Mouse (Mus musculus): Measurements from ENCODE around the gene Gabrr2. TPM values are rescaled to one million over a fixed set of nuclear protein-coding genes. Genes with fewer than 3 reads are reported as not detected.

Gabrr2 gene
- polyA plus RNA-seq (2012; fragmentation: generic; extraction: Trizol): 0.48 TPM

- H3K79me2 ChIP-seq (ENCODE audit: control insufficient read depth, insufficient read depth): no peaks in the 10 kb centered on the region
- TF ChIP-seq TCF3 (IDR thresholded peaks at IDR 0.05; ENCODE audit: insufficient read length, low read depth): no peak
- TF ChIP-seq MYOG (IDR thresholded peaks at IDR 0.05; ENCODE audit: control insufficient read depth in 1 of 3, insufficient read depth in 1 of 3, insufficient read length in 2 of 3, low read depth in 2 of 3): no peak
- no peak for TF ChIP-seq MYOD1 (IDR thresholded peaks at IDR 0.05; ENCODE audit: control insufficient read depth in 1 of 3, insufficient read length in 2 of 3, low read depth in 2 of 3)
- no peak for TF ChIP-seq TCF12 (IDR thresholded peaks at IDR 0.05; ENCODE audit: insufficient read depth, poor library complexity, severe bottlenecking)
- TF ChIP-seq CEBPB (IDR thresholded peaks at IDR 0.05; ENCODE audit: insufficient read depth, poor library complexity, severe bottlenecking): no peak
- no peak for TF ChIP-seq REST (IDR thresholded peaks at IDR 0.05; ENCODE audit: insufficient read depth, insufficient read length)
- no peak for TF ChIP-seq POLR2AphosphoS2 (IDR thresholded peaks at IDR 0.05; ENCODE audit: insufficient read length, low read depth)
- no peak for TF ChIP-seq USF1 (IDR thresholded peaks at IDR 0.05; ENCODE audit: low read depth)
- TF ChIP-seq POLR2A (IDR thresholded peaks at IDR 0.05; ENCODE audit: insufficient read length, low read depth): no peak
- TF ChIP-seq SRF (IDR thresholded peaks at IDR 0.05; ENCODE audit: control insufficient read depth, insufficient read length, low read depth): no peak
- TF ChIP-seq E2F4 (IDR thresholded peaks at IDR 0.05; ENCODE audit: insufficient read depth): no peak
- TF ChIP-seq MAX (IDR thresholded peaks at IDR 0.05; ENCODE audit: low read depth): no peak
- H3ac ChIP-seq (ENCODE audit: control insufficient read depth, insufficient read length): no peak within 1 kb of the TSS
- no peak within 1 kb of the TSS for H3K4me3 ChIP-seq
- H3K36me3 ChIP-seq (ENCODE audit: control insufficient read depth, insufficient read depth): no peaks in the 10 kb centered on the region
- no peaks in the 10 kb centered on the region for H3K27me3 ChIP-seq (ENCODE audit: control insufficient read depth, insufficient read depth, insufficient read length)
- H3K4me2 ChIP-seq (ENCODE audit: low read depth): no peak within 1 kb of the TSS
Measured at GRCm38 (mm10) chr4:33062981-33063380, at the start of gene Gabrr2. Gene Gabrr2, plus strand, starts transcription at chr4:33062999.

GRCm38 (mm10) chr4:33018361-33018999 lies 44.3 kb upstream of the Gabrr2 start:
- Histone ChIP-seq H3ac (ENCODE audit: control insufficient read depth, insufficient read length) (no peak overlapping the region), H3K4me2 (ENCODE audit: low read depth) (no peak overlapping the region), H3K79me2 (ENCODE audit: control insufficient read depth, insufficient read depth) (no peaks in the 10 kb centered on the region), H3K27me3 (ENCODE audit: control insufficient read depth, insufficient read depth, insufficient read length) (no peaks in the 10 kb centered on the region), H3K4me3 (no peak overlapping the region), H3K36me3 (ENCODE audit: control insufficient read depth, insufficient read depth) (no peaks in the 10 kb centered on the region)
- no peak for TF ChIP-seq MYOG (IDR thresholded peaks at IDR 0.05; ENCODE audit: control insufficient read depth in 1 of 3, insufficient read depth in 1 of 3, insufficient read length in 2 of 3, low read depth in 2 of 3)
- no peak for TF ChIP-seq POLR2AphosphoS2 (IDR thresholded peaks at IDR 0.05; ENCODE audit: insufficient read length, low read depth)
- no peak for TF ChIP-seq E2F4 (IDR thresholded peaks at IDR 0.05; ENCODE audit: insufficient read depth)
- no peak for TF ChIP-seq USF1 (IDR thresholded peaks at IDR 0.05; ENCODE audit: low read depth)
- no peak for TF ChIP-seq MYOD1 (IDR thresholded peaks at IDR 0.05; ENCODE audit: control insufficient read depth in 1 of 3, insufficient read length in 2 of 3, low read depth in 2 of 3)
- TF ChIP-seq REST (IDR thresholded peaks at IDR 0.05; ENCODE audit: insufficient read depth, insufficient read length): no peak
- no peak for TF ChIP-seq POLR2A (IDR thresholded peaks at IDR 0.05; ENCODE audit: insufficient read length, low read depth)
- TF ChIP-seq SRF (IDR thresholded peaks at IDR 0.05; ENCODE audit: control insufficient read depth, insufficient read length, low read depth): no peak

GRCm38 (mm10) chr4:33024420-33024819 lies 38.4 kb upstream of the Gabrr2 start:
- no peaks in the 10 kb centered on the region for H3K79me2 ChIP-seq (ENCODE audit: control insufficient read depth, insufficient read depth)
- H3K36me3 ChIP-seq (ENCODE audit: control insufficient read depth, insufficient read depth): peaks cover 4% of the 10 kb centered on the region
- no peak overlapping the region for H3K4me3 ChIP-seq
- no peak overlapping the region for H3ac ChIP-seq (ENCODE audit: control insufficient read depth, insufficient read length)
- no peak for TF ChIP-seq TCF12 (IDR thresholded peaks at IDR 0.05; ENCODE audit: insufficient read depth, poor library complexity, severe bottlenecking)
- TF ChIP-seq POLR2A (IDR thresholded peaks at IDR 0.05; ENCODE audit: insufficient read length, low read depth): no peak
- TF ChIP-seq SRF (IDR thresholded peaks at IDR 0.05; ENCODE audit: control insufficient read depth, insufficient read length, low read depth): no peak
- no peak for TF ChIP-seq POLR2AphosphoS2 (IDR thresholded peaks at IDR 0.05; ENCODE audit: insufficient read length, low read depth)
- no peak for TF ChIP-seq TCF3 (IDR thresholded peaks at IDR 0.05; ENCODE audit: insufficient read length, low read depth)
- TF ChIP-seq MAX (IDR thresholded peaks at IDR 0.05; ENCODE audit: low read depth): no peak
- H3K27me3 ChIP-seq (ENCODE audit: control insufficient read depth, insufficient read depth, insufficient read length): no peaks in the 10 kb centered on the region
- no peak overlapping the region for H3K4me2 ChIP-seq (ENCODE audit: low read depth)

GRCm38 (mm10) chr4:33029104-33029503 lies 33.7 kb upstream of the Gabrr2 start:
- Histone ChIP-seq H3K27me3 (ENCODE audit: control insufficient read depth, insufficient read depth, insufficient read length) (no peaks in the 10 kb centered on the region), H3ac (ENCODE audit: control insufficient read depth, insufficient read length) (no peak overlapping the region), H3K4me3 (no peak overlapping the region), H3K79me2 (ENCODE audit: control insufficient read depth, insufficient read depth) (peaks cover 32% of the 10 kb centered on the region), H3K4me2 (ENCODE audit: low read depth) (no peak overlapping the region), H3K36me3 (ENCODE audit: control insufficient read depth, insufficient read depth) (peaks cover 8% of the 10 kb centered on the region)
- no peak for TF ChIP-seq CEBPB (IDR thresholded peaks at IDR 0.05; ENCODE audit: insufficient read depth, poor library complexity, severe bottlenecking)
- TF ChIP-seq POLR2A (IDR thresholded peaks at IDR 0.05; ENCODE audit: insufficient read length, low read depth): no peak
- TF ChIP-seq TCF12 (IDR thresholded peaks at IDR 0.05; ENCODE audit: insufficient read depth, poor library complexity, severe bottlenecking): no peak
- TF ChIP-seq SRF (IDR thresholded peaks at IDR 0.05; ENCODE audit: control insufficient read depth, insufficient read length, low read depth): no peak
- TF ChIP-seq E2F4 (IDR thresholded peaks at IDR 0.05; ENCODE audit: insufficient read depth): no peak
- no peak for TF ChIP-seq TCF3 (IDR thresholded peaks at IDR 0.05; ENCODE audit: insufficient read length, low read depth)
